Mouse (Mus musculus): Measurements from ENCODE around the gene 1700029F12Rik.

GRCm38 (mm10) chr13:97071626-97072241, 37.6 kb upstream of the 1700029F12Rik start:
- no peak for TF ChIP-seq CTCF (IDR thresholded peaks at IDR 0.05; ENCODE audit: low read depth, low read length)
- TF ChIP-seq TAL1 (conservative IDR thresholded peaks at IDR 0.05; ENCODE audit: low read depth, low read length) = no peak
- TF ChIP-seq GATA1 (IDR thresholded peaks at IDR 0.05; ENCODE audit: borderline replicate concordance, low read length) = no peak
- no peak for TF ChIP-seq GATA2 (IDR thresholded peaks at IDR 0.05; ENCODE audit: borderline replicate concordance, low read depth, low read length)
